Mouse (Mus musculus) neural tube, embryonic 15.5 days (tissue): ENCODE measurements around the gene Cdyl. TPM values are rescaled to one million over a fixed set of nuclear protein-coding genes. Genes with fewer than 3 reads are reported as not detected.

Experiments
- ATAC-seq: fragments of 200-750 bp; cut with Nextera tagmentation; 2 replicates; pipeline ENCODE4 v1.8.0; 2017; ENCODE audit warnings: mild to moderate bottlenecking, moderate TSS enrichment, moderate library complexity; ENCODE audit not compliant: low FRiP score
- H3K27ac ChIP-seq: fragments of 300-500 bp; sonication (generic); replicated peaks from 2 replicates; pipeline ENCODE4 v1.5.1; 2015; ENCODE audit warnings: mild to moderate bottlenecking, inconsistent platforms
- H3K27me3 ChIP-seq: fragments of 300-500 bp; sonication (generic); replicated peaks from 2 replicates; pipeline ENCODE4 v1.6.1; 2015; ENCODE audit warnings: inconsistent platforms
- H3K36me3 ChIP-seq: fragments of 300-500 bp; sonication (generic); 2 replicates; pipeline ENCODE4 v1.6.1; 2015; ENCODE audit warnings: inconsistent platforms
- H3K4me1 ChIP-seq: fragments of 300-500 bp; sonication (generic); 2 replicates; pipeline ENCODE4 v1.6.1; 2015; ENCODE audit warnings: inconsistent platforms
- H3K4me2 ChIP-seq: fragments of 300-500 bp; sonication (generic); 2 replicates; pipeline ENCODE4 v1.6.1; 2015; ENCODE audit warnings: inconsistent platforms, mild to moderate bottlenecking, moderate library complexity
- H3K4me3 ChIP-seq: fragments of 300-500 bp; sonication (generic); replicated peaks from 2 replicates; pipeline ENCODE4 v1.5.1; 2015; ENCODE audit warnings: mild to moderate bottlenecking, inconsistent platforms
- H3K9ac ChIP-seq: fragments of 300-500 bp; sonication (generic); replicated peaks from 2 replicates; pipeline ENCODE4 v1.6.1; 2015; ENCODE audit warnings: mild to moderate bottlenecking, inconsistent platforms
- H3K9me3 ChIP-seq: fragments of 300-500 bp; sonication (generic); replicated peaks from 2 replicates; pipeline ENCODE4 v1.6.1; 2016; ENCODE audit warnings: inconsistent platforms
- WGBS: fragments of 180-500 bp; shearing (Covaris S2); methylation state at CpG from one replicate; pipeline ENCODE4 v1.1.7; 2015; ENCODE audit warnings: mixed read lengths; 5-methylcytosine and 5-hydroxymethylcytosine counted together
- polyA plus RNA-seq: library from polyadenylated mRNA; unstranded; fragments of >200 nt; fragmentation: Nextera tagmentation; extraction: Ambion mirVana; gene quantifications from 2 replicates; pipeline ENCODE4 v1.2.1, GENCODE M21; 2015

Gene Cdyl
- polyA plus RNA-seq, 1 experiment from 2014 or later = 5.3 TPM

- Histone ChIP-seq H3K4me1 (peaks cover 3% of the 10 kb centered on the region; the same call in 1 of the 2 replicates), H3K9me3 (no peaks in the 10 kb centered on the region), H3K27me3 (no peaks in the 10 kb centered on the region), H3K4me2 (no peak overlapping the region), H3K4me3 (no peak overlapping the region), H3K36me3 (no peaks in the 10 kb centered on the region), H3K9ac (no peak overlapping the region), H3K27ac (no peak overlapping the region)
- 45% methylated on average over 2 of the region's 2 CpGs for WGBS
- no peak for ATAC-seq
These were observed 106.2 kb downstream of the Cdyl start for GRCm38 (mm10) chr13:35765817-35766216.

GRCm38 (mm10) chr13:35769673-35770072, 110.0 kb downstream of the Cdyl start:
- WGBS = 63% methylated on average over 2 of the region's 2 CpGs
- no peak overlapping the region for H3K9ac ChIP-seq
- no peak overlapping the region for H3K27ac ChIP-seq
- H3K4me3 ChIP-seq = no peak overlapping the region
- no peak overlapping the region for H3K4me2 ChIP-seq
- H3K4me1 ChIP-seq = peaks cover 3% of the 10 kb centered on the region; the same call in 1 of the 2 replicates
- no peak for ATAC-seq
- no peaks in the 10 kb centered on the region for H3K27me3 ChIP-seq
- H3K9me3 ChIP-seq = no peaks in the 10 kb centered on the region
- H3K36me3 ChIP-seq = no peaks in the 10 kb centered on the region

- ATAC-seq = no peak
- 91% methylated on average over 9 of the region's 9 CpGs for WGBS
These were observed 110.8 kb downstream of the Cdyl start for GRCm38 (mm10) chr13:35770421-35770820.

GRCm38 (mm10) chr13:35771968-35772382, 112.3 kb downstream of the Cdyl start:
- no peak for ATAC-seq
- no peak overlapping the region for H3K9ac ChIP-seq
- no peak overlapping the region for H3K27ac ChIP-seq
- WGBS = 61% methylated on average over 9 of the region's 9 CpGs
- H3K9me3 ChIP-seq = no peaks in the 10 kb centered on the region
- no peaks in the 10 kb centered on the region for H3K36me3 ChIP-seq
- no peaks in the 10 kb centered on the region for H3K27me3 ChIP-seq
- no peak overlapping the region for H3K4me2 ChIP-seq
- no peak overlapping the region for H3K4me3 ChIP-seq
- no peaks in the 10 kb centered on the region for H3K4me1 ChIP-seq

More at GRCm38 (mm10) chr13:35770421-35770820, 110.8 kb downstream of the Cdyl start:
- no peak overlapping the region for H3K9ac ChIP-seq
- H3K4me1 ChIP-seq = peaks cover 3% of the 10 kb centered on the region; the same call in 1 of the 2 replicates
- H3K4me3 ChIP-seq = no peak overlapping the region
- no peaks in the 10 kb centered on the region for H3K36me3 ChIP-seq
- H3K27ac ChIP-seq = no peak overlapping the region
- H3K27me3 ChIP-seq = no peaks in the 10 kb centered on the region
- H3K4me2 ChIP-seq = no peak overlapping the region
- no peaks in the 10 kb centered on the region for H3K9me3 ChIP-seq

- H3K4me1 ChIP-seq = no peaks in the 10 kb centered on the region
- H3K27ac ChIP-seq = no peak overlapping the region
- H3K4me2 ChIP-seq = no peak overlapping the region
- H3K9me3 ChIP-seq = no peaks in the 10 kb centered on the region
- H3K9ac ChIP-seq = no peak overlapping the region
- H3K4me3 ChIP-seq = no peak overlapping the region
- H3K36me3 ChIP-seq = no peaks in the 10 kb centered on the region
- no peaks in the 10 kb centered on the region for H3K27me3 ChIP-seq
- 37% methylated on average over 7 of the region's 7 CpGs for WGBS
- ATAC-seq = no peak
These were observed 114.1 kb downstream of the Cdyl start for GRCm38 (mm10) chr13:35773763-35774162.

GRCm38 (mm10) chr13:35776123-35776522, 116.5 kb downstream of the Cdyl start:
- WGBS = 93% methylated on average over 7 of the region's 7 CpGs
- no peak for ATAC-seq

GRCm38 (mm10) chr13:35780714-35781113, 121.1 kb downstream of the Cdyl start:
- Histone ChIP-seq H3K36me3 (no peaks in the 10 kb centered on the region), H3K9ac (no peak overlapping the region), H3K4me1 (0 out of 2 replicates have a peak, but pooled peaks cover under 1% of the 10 kb centered on the region), H3K27ac (no peak overlapping the region), H3K4me3 (no peak overlapping the region), H3K9me3 (no peaks in the 10 kb centered on the region), H3K4me2 (no peak overlapping the region), H3K27me3 (no peaks in the 10 kb centered on the region)
- WGBS = 83% methylated on average over 3 of the region's 3 CpGs
- no peak for ATAC-seq

More at GRCm38 (mm10) chr13:35776123-35776522, 116.5 kb downstream of the Cdyl start:
- H3K27me3 ChIP-seq = no peaks in the 10 kb centered on the region
- H3K4me3 ChIP-seq = no peak overlapping the region
- H3K36me3 ChIP-seq = no peaks in the 10 kb centered on the region
- no peaks in the 10 kb centered on the region for H3K9me3 ChIP-seq
- no peak overlapping the region for H3K27ac ChIP-seq
- H3K4me2 ChIP-seq = no peak overlapping the region
- no peak overlapping the region for H3K9ac ChIP-seq
- H3K4me1 ChIP-seq = no peaks in the 10 kb centered on the region

- H3K27me3 ChIP-seq = no peaks in the 10 kb centered on the region
- WGBS = 89% methylated on average over 3 of the region's 3 CpGs
- no peaks in the 10 kb centered on the region for H3K36me3 ChIP-seq
- no peak overlapping the region for H3K27ac ChIP-seq
- no peak overlapping the region for H3K4me2 ChIP-seq
- no peak for ATAC-seq
- H3K9ac ChIP-seq = no peak overlapping the region
- H3K4me3 ChIP-seq = no peak overlapping the region
- 0 out of 2 replicates have a peak, but pooled peaks cover 2% of the 10 kb centered on the region for H3K4me1 ChIP-seq
- no peaks in the 10 kb centered on the region for H3K9me3 ChIP-seq
These were observed 122.1 kb downstream of the Cdyl start for GRCm38 (mm10) chr13:35781755-35782154.

GRCm38 (mm10) chr13:35782949-35783348, 123.3 kb downstream of the Cdyl start:
- Histone ChIP-seq H3K9ac (no peak overlapping the region), H3K9me3 (no peaks in the 10 kb centered on the region), H3K4me1 (0 out of 2 replicates have a peak, but pooled peaks cover 2% of the 10 kb centered on the region), H3K4me2 (no peak overlapping the region), H3K36me3 (no peaks in the 10 kb centered on the region), H3K27me3 (no peaks in the 10 kb centered on the region), H3K27ac (no peak overlapping the region), H3K4me3 (no peak overlapping the region)
- ATAC-seq = no peak
- WGBS = 100% methylated on average over 2 of the region's 2 CpGs

- H3K36me3 ChIP-seq = no peaks in the 10 kb centered on the region
- 91% methylated on average over 6 of the region's 6 CpGs for WGBS
- ATAC-seq = no peak
- H3K4me3 ChIP-seq = no peak overlapping the region
- no peak overlapping the region for H3K27ac ChIP-seq
- H3K27me3 ChIP-seq = no peaks in the 10 kb centered on the region
- no peaks in the 10 kb centered on the region for H3K9me3 ChIP-seq
- no peak overlapping the region for H3K4me2 ChIP-seq
- 0 out of 2 replicates have a peak, but pooled peaks cover 2% of the 10 kb centered on the region for H3K4me1 ChIP-seq
- no peak overlapping the region for H3K9ac ChIP-seq
These were observed 123.9 kb downstream of the Cdyl start for GRCm38 (mm10) chr13:35783576-35783975.

- no peak overlapping the region for H3K27ac ChIP-seq
- H3K4me2 ChIP-seq = no peak overlapping the region
- no peaks in the 10 kb centered on the region for H3K9me3 ChIP-seq
- no peaks in the 10 kb centered on the region for H3K27me3 ChIP-seq
- no peak overlapping the region for H3K4me3 ChIP-seq
- WGBS = 91% methylated on average over 4 of the region's 4 CpGs
- no peak overlapping the region for H3K9ac ChIP-seq
- no peaks in the 10 kb centered on the region for H3K36me3 ChIP-seq
- H3K4me1 ChIP-seq = 0 out of 2 replicates have a peak, but pooled peaks cover 2% of the 10 kb centered on the region
- no peak for ATAC-seq
These were observed 124.6 kb downstream of the Cdyl start for GRCm38 (mm10) chr13:35784281-35784680.

- H3K4me1 ChIP-seq = 0 out of 2 replicates have a peak, but pooled peaks cover 7% of the 10 kb centered on the region
- no peak for ATAC-seq
- no peak overlapping the region for H3K27ac ChIP-seq
- H3K9ac ChIP-seq = no peak overlapping the region
- WGBS = 65% methylated on average over 5 of the region's 5 CpGs
- H3K9me3 ChIP-seq = no peaks in the 10 kb centered on the region
- H3K4me2 ChIP-seq = no peak overlapping the region
- H3K36me3 ChIP-seq = no peaks in the 10 kb centered on the region
- H3K4me3 ChIP-seq = no peak overlapping the region
- no peaks in the 10 kb centered on the region for H3K27me3 ChIP-seq
These were observed 125.8 kb downstream of the Cdyl start for GRCm38 (mm10) chr13:35785330-35785939.
